Mouse (Mus musculus) kidney, postnatal 0 days (tissue): Measurements from ENCODE around the gene Pimreg. TPM values are rescaled to one million over a fixed set of nuclear protein-coding genes. Genes with fewer than 3 reads are reported as not detected.

Experiments
- ATAC-seq: fragments of 200-750 bp; cut with Nextera tagmentation; replicated peaks from 2 replicates; pipeline ENCODE4 v1.8.0; 2017; ENCODE audit warnings: low read depth, moderate number of reproducible peaks, moderate TSS enrichment, moderate library complexity; ENCODE audit not compliant: low FRiP score
- DNase-seq: peaks from one replicate; pipeline ENCODE4 v3.0.0-alpha.2; 2016; ENCODE audit warnings: low spot score
- H3K27ac ChIP-seq: fragments of 300-500 bp; sonication (generic); 2 replicates; pipeline ENCODE4 v1.5.1; 2014; ENCODE audit warnings: mild to moderate bottlenecking
- H3K27me3 ChIP-seq: fragments of 300-500 bp; sonication (generic); 2 replicates; pipeline ENCODE4 v1.6.1; 2014; ENCODE audit warnings: low read length, mixed read lengths; ENCODE audit not compliant: insufficient read depth
- H3K36me3 ChIP-seq: fragments of 300-500 bp; sonication (generic); 2 replicates; pipeline ENCODE4 v1.6.1; 2014; ENCODE audit warnings: low read length, mixed read lengths; ENCODE audit not compliant: insufficient read depth
- H3K4me1 ChIP-seq: fragments of 300-500 bp; sonication (generic); replicated peaks from 2 replicates; pipeline ENCODE4 v1.6.1; 2014; ENCODE audit warnings: antibody characterized with exemption, low read length, mixed read lengths; ENCODE audit not compliant: insufficient read depth
- H3K4me2 ChIP-seq: fragments of 300-500 bp; sonication (generic); 2 replicates; pipeline ENCODE4 v1.6.1; 2014; ENCODE audit warnings: mild to moderate bottlenecking, low read length, moderate library complexity, mixed read lengths
- H3K4me3 ChIP-seq: fragments of 300-500 bp; sonication (generic); replicated peaks from 2 replicates; pipeline ENCODE4 v1.5.1; 2014; ENCODE audit warnings: low read depth, low read length
- H3K9ac ChIP-seq: fragments of 300-500 bp; sonication (generic); 2 replicates; pipeline ENCODE4 v1.6.1; 2014; ENCODE audit warnings: low read depth, low read length
- H3K9me3 ChIP-seq: fragments of 300-500 bp; sonication (generic); replicated peaks from 2 replicates; pipeline ENCODE4 v1.6.1; 2016; ENCODE audit warnings: low read length, inconsistent platforms, mixed read lengths
- CTCF ChIP-seq: IDR thresholded peaks from 2 replicates; pipeline ENCODE4 v1.5.1; 2016; ENCODE audit warnings: antibody characterized with exemption, low read depth, mild to moderate bottlenecking, moderate library complexity
- WGBS: fragments of 180-500 bp; shearing (Covaris S2); extraction: QIAGEN DNeasy Blood & Tissue Kit; methylation state at CpG from one replicate; pipeline ENCODE4 v1.1.7; 2014; 5-methylcytosine and 5-hydroxymethylcytosine counted together
- polyA plus RNA-seq: library from polyadenylated mRNA; unstranded; fragments of >200 nt; fragmentation: Nextera tagmentation; extraction: Ambion mirVana; gene quantifications from 2 replicates; pipeline ENCODE4 v1.2.1, GENCODE M21; 2015

The Pimreg gene
- polyA plus RNA-seq, 1 experiment from 2014 or later: 58.1 TPM

DNA sequence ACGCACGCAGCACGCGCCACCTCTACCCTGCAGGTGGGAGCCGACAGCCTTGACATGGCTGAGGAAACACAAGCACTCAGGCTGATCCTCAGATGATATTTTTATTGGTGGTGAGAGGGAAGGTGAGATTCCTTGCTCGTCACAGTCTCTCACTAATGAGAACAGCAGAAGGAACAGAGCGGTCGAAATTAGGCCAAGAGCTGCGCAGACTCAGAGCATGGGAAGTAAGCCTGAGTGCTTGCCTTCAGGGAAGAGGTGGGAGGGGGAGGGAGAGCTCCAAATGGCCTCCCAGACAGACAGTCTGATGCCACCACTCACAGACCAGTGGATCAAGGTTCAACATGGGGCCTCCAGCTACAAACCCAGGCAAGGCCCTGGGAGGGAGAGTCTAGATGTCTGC lies 15.3 kb upstream of the Pimreg start:
- Histone ChIP-seq H3K27me3 (no peaks in the 10 kb centered on the region), H3K36me3 (no peaks in the 10 kb centered on the region), H3K4me1 (no peaks in the 10 kb centered on the region), H3K9me3 (no peaks in the 10 kb centered on the region), H3K4me3 (no peak overlapping the region), H3K4me2 (no peak overlapping the region), H3K27ac (no peak overlapping the region), H3K9ac (no peak overlapping the region)
- ATAC-seq: no peak
- WGBS: 61% methylated on average over 9 of the region's 9 CpGs
- no peak for TF ChIP-seq CTCF
- no peak for DNase-seq

DNA sequence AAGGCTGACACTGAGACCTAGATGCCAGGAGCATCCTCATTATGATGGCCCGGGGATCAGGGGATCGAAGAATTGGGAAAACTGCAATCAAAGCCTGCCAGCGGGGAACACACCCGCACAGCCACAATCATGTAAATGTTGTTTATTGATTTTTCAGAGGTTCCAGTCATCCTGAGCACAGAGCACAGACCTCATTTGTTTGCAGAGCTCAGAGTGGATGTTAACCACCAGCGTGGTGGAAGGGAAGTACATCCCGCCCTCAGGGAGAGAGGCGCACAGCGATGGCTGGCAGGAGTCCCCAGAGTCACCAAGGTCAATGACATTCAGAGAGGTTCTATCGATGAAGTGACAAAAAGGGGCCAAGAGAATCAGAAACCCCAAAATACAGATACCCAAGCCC lies 14.0 kb upstream of the Pimreg start:
- no peaks in the 10 kb centered on the region for H3K4me1 ChIP-seq
- H3K27ac ChIP-seq: no peak overlapping the region
- 91% methylated on average over 9 of the region's 9 CpGs for WGBS
- DNase-seq (no peak), ATAC-seq (no peak)
- H3K36me3 ChIP-seq: no peaks in the 10 kb centered on the region
- no peak overlapping the region for H3K9ac ChIP-seq
- no peak overlapping the region for H3K4me2 ChIP-seq
- no peak for TF ChIP-seq CTCF
- H3K27me3 ChIP-seq: no peaks in the 10 kb centered on the region
- no peaks in the 10 kb centered on the region for H3K9me3 ChIP-seq
- no peak overlapping the region for H3K4me3 ChIP-seq

DNA sequence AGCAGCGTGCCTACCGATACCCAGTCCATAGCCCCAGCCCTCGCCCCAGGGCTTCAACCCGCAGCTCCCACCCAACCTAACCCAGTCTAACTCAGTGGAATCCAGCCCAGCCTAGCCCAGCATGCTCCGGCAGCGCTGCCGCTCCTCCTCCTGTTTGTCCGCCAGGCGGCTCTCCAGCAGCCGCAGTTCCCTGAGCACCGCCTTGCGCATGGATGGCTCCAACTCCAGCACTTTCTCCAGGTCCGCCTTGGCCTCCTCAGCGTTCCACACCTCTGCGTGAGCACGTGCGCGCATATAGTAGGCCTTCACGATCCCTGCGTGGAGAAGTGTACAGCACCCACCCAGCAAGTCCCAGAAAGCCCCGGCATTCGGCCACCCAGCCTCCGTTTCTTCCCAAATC lies 12.7 kb upstream of the Pimreg start:
- H3K9me3 ChIP-seq: no peaks in the 10 kb centered on the region
- no peak for ATAC-seq
- 0 out of 2 replicates have a peak overlapping the region, but pooled peaks have one; percentile 5 for H3K4me3 ChIP-seq
- H3K4me2 ChIP-seq: peak overlapping the region; percentile 27; the same call in 1 of the 2 replicates
- H3K9ac ChIP-seq: no peak overlapping the region
- peak; percentile 68 for DNase-seq
- 18% methylated on average over 23 of the region's 23 CpGs for WGBS
- no peaks in the 10 kb centered on the region for H3K27me3 ChIP-seq
- no peak overlapping the region for H3K27ac ChIP-seq
- TF ChIP-seq CTCF: peak; percentile 76
- H3K36me3 ChIP-seq: no peaks in the 10 kb centered on the region
- no peaks in the 10 kb centered on the region for H3K4me1 ChIP-seq

DNA sequence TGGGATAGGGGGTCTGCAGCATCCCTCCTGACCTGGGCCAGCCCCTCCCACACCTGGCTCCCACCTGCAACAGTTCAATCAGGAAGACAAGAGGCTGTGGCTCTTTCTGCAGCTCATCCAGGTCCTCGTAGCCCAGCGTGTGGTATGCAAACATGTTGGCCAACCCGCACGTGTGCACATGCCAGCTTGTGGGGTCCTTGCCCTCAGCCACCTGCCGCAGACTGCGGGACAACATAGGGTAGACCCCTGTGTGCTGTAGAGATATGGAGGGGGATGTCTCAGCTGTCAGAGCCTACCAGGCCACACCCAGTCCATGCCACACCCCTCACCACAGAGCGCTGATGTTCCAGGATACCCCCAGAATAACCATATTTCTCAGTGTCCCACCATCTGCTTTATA lies 10.5 kb upstream of the Pimreg start:
- ATAC-seq (no peak), DNase-seq (no peak)
- H3K4me3 ChIP-seq: no peak overlapping the region
- no peak overlapping the region for H3K4me2 ChIP-seq
- TF ChIP-seq CTCF: no peak
- H3K27me3 ChIP-seq: no peaks in the 10 kb centered on the region
- H3K36me3 ChIP-seq: no peaks in the 10 kb centered on the region
- H3K9ac ChIP-seq: no peak overlapping the region
- 92% methylated on average over 7 of the region's 7 CpGs for WGBS
- no peaks in the 10 kb centered on the region for H3K4me1 ChIP-seq
- H3K27ac ChIP-seq: no peak overlapping the region
- no peaks in the 10 kb centered on the region for H3K9me3 ChIP-seq

DNA sequence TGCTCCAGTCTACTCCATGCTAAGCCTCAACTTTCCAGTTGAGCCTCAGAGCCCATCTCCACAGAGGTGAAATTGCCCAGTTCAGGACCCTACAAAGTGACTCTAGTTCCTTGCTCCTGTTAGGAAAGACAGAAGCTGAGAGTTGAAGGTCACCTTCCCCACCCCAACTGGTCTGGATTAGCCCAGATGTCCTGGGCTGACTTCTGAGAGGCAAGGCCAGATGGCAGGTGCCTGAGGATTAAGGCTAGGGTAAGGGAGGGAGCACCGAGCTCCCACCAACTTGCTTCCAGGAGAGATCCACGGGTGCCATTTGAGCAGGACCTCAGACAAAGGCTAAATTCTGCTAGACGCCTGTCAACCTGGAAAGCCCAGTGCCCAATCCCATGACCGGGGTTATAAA lies 9.7 kb upstream of the Pimreg start:
- Histone ChIP-seq H3K36me3 (no peaks in the 10 kb centered on the region), H3K4me1 (no peaks in the 10 kb centered on the region), H3K27me3 (no peaks in the 10 kb centered on the region), H3K9me3 (no peaks in the 10 kb centered on the region), H3K27ac (no peak overlapping the region), H3K4me2 (no peak overlapping the region), H3K4me3 (no peak overlapping the region), H3K9ac (no peak overlapping the region)
- WGBS: 78% methylated on average over 4 of the region's 4 CpGs
- TF ChIP-seq CTCF: no peak
- ATAC-seq: no peak
- no peak for DNase-seq

DNA sequence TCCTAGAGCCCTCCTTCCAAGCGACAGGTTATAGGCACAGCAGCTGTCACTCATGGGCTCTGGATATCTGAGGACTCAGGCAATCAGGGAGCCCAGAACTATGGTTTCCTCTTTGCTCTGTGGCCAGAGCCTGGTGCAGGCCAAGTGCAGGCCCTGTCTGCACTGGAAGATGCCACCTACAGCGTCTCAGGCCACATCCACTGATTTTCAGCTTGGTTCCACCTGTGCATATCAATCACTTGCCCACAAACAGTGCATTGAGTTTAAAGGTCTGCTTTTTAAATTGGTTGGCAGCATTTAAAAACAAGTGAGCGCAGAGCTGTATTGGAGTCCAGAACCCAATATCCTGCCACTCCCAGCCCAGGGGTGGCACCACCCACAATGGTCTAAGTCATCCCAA lies 9.2 kb upstream of the Pimreg start:
- no peaks in the 10 kb centered on the region for H3K9me3 ChIP-seq
- H3K27me3 ChIP-seq: no peaks in the 10 kb centered on the region
- H3K27ac ChIP-seq: no peak overlapping the region
- H3K4me3 ChIP-seq: no peak overlapping the region
- no peak overlapping the region for H3K9ac ChIP-seq
- DNase-seq (no peak), ATAC-seq (no peak)
- H3K4me2 ChIP-seq: no peak overlapping the region
- no peak for TF ChIP-seq CTCF
- H3K36me3 ChIP-seq: no peaks in the 10 kb centered on the region
- 84% methylated on average over 3 of the region's 3 CpGs for WGBS
- no peaks in the 10 kb centered on the region for H3K4me1 ChIP-seq

DNA sequence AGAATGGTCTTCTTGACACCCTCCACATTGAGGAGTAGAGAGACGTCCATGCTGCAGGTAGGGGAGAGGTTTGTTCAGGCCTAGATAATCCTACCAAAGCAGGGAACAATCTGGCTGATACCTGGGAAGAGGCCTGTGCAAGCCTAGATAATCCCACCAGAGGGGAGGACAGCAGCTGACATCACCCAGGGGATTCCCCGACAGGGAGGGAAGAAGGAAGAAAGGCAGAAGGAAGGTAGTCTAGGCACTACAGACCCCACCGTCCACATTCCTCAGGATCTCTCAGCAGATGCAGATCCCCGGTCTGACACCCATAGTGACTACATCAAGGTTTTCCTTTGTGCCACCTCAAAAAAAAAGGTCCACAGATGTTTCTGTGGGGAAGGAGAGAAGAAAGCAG lies 4.4 kb upstream of the Pimreg start, which contains the start of gene Aipl1:
Aipl1 (minus strand) TSS at position 101 of the 400 bp plus-strand sequence.
- ATAC-seq (no peak), DNase-seq (no peak)
- no peak within 1 kb of the TSS for H3K27ac ChIP-seq
- H3K9me3 ChIP-seq: no peaks in the 10 kb centered on the region
- no peak for TF ChIP-seq CTCF
- H3K4me2 ChIP-seq: no peak within 1 kb of the TSS
- H3K36me3 ChIP-seq: no peaks in the 10 kb centered on the region
- 0 out of 2 replicates have a peak, but pooled peaks cover 3% of the 10 kb centered on the region for H3K4me1 ChIP-seq
- 70% methylated on average over 4 of the region's 4 CpGs for WGBS
- H3K9ac ChIP-seq: no peak within 1 kb of the TSS
- no peak within 1 kb of the TSS for H3K4me3 ChIP-seq
- no peaks in the 10 kb centered on the region for H3K27me3 ChIP-seq
